Mouse (Mus musculus) testis, postnatal 10 days (tissue): Measurements from ENCODE around the gene Ctnna3.

Source experiments
- DNase-seq: peaks from one replicate; pipeline ENCODE4 v3.0.0; 2021; ENCODE audit warnings: low spot score

Gene Ctnna3

GRCm38 (mm10) chr10:63526027-63526426 is 96.1 kb downstream of the Ctnna3 start:
- no peak for DNase-seq

- no peak for DNase-seq
These were observed 102.5 kb downstream of the Ctnna3 start for GRCm38 (mm10) chr10:63532381-63532780.

DNA sequence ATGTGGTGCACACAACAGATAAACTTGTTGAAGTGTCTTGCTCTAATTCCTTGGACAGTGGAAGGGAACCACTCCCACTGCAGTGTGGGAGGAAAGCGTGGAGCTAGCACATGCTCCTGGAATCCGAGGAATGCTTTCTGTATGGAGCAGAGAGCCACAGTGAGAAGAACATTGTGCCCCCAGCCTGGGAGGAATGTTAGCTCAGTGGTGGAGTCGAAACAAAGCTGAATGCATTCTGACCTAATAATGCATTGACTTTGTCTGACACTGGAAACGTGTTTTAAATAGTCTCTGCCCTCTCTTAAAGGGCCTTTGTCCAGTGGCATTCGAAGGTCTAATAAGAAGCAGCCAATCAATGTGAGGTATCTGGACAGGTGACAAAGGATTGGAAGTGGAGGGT is 111.9 kb downstream of the Ctnna3 start:
- peak; percentile 63 for DNase-seq

GRCm38 (mm10) chr10:63542493-63542892 is 112.6 kb downstream of the Ctnna3 start:
- DNase-seq: no peak

DNA sequence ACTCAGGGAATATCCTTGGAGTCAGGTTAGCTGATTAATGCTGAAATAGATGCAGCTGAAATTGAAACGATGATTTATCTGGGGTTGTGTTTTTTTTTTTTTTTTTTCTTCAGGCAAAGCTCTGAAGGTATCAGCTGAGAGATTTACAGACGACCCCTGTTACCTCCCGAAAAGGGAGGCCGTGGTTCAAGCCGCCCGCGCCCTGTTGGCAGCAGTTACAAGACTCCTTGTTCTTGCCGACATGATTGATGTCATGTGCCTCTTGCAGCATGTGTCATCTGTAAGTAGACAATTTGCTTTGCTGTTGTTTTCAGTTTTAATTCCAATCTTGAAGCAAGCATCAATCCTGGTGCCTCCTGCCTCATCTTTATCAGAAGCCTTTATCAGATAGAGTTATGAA is 136.8 kb downstream of the Ctnna3 start:
- no peak for DNase-seq

DNA sequence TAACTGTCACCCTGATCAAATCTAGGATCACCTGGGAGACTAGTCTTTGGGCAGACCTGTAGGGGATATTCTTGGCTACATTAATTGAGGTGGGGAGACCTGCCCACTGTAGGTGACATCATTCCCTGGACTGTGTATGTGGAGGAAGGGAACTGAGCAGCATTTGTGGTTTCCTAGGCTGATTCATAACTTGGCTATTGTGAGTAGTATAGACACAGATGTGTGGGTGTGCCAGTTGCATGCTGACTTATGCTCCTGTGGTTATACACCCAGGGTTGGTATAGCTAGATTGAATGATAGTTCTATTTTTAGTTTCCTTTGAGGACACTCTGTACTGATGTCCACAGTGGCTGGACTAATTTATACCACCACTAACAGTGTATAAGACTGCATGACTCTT is 141.7 kb downstream of the Ctnna3 start:
- no peak for DNase-seq

DNA sequence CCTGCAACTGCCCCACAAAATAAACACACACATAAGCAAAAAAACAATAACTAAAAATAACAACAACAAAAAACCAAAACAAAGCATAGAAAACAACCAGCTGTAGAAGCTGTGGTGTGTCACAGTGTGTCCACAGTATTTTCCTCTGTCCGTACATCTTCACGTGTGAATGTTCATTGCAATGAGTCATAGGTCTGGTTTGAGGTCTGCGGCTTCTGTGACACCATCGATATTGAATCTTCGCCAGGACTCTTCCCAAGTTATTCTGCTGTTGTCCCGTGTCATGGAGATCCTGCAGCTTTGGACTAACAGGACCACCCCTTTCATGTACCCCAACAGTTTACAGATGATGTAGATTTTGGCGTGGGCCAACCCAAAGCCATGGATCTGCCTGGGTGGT is 143.0 kb downstream of the Ctnna3 start:
- DNase-seq: no peak

GRCm38 (mm10) chr10:63574100-63574609 is 144.3 kb downstream of the Ctnna3 start:
- peak; percentile 63 for DNase-seq

DNA sequence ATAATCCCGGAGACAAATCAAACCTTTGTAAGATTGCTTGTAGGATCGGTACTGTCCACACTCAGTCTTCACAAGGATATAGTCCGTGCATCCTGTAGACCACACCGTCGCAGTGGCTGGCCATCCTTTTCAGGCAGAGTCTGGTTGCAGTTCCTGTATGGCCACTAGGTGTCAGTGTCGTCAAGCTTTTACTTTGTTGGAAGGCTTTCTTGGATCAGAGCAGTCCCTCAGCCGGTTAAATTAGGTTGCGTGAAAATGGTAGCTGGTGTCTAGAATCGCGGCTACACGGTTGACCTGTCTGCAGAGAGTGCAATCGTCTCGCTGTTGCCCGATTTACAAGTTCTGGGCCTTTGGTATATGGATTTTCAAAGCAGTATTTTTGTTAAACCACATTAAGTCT is 152.7 kb downstream of the Ctnna3 start:
- DNase-seq: peak; percentile 88

DNA sequence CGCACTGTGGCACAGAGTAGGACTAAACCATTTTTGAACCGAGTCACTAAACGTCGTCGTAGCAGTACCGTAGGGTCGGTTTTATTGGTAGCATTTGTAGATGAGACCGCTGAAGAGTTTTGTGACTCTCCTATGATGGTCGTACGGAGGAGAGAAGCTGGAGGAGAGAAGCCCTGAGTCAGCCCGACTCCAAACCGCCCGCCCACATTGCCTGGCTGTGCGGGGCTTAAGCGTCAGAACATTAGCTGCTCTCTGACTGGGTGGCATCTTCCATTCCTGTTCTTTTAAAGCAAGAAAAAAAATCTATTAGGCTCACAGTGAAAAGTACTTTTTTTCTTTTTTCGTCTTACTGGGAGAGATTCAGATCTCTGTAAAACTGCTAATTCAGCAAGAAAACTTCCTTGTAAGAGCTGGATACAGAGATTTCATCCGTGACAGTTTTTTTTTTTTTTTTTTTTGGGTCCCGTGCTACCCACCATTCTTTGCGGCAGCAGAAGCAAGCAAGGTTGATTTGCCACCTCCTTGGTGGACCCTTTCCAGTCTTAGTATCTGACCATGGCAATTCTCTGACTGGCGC is 154.0 kb downstream of the Ctnna3 start:
- no peak for DNase-seq

- DNase-seq: no peak
These were observed 169.5 kb downstream of the Ctnna3 start for GRCm38 (mm10) chr10:63599417-63599816.

- DNase-seq: no peak
These were observed 171.3 kb downstream of the Ctnna3 start for GRCm38 (mm10) chr10:63601206-63601605.

- DNase-seq: no peak
These were observed 198.6 kb downstream of the Ctnna3 start for GRCm38 (mm10) chr10:63628546-63628945.

- no peak for DNase-seq
These were observed 204.0 kb downstream of the Ctnna3 start for GRCm38 (mm10) chr10:63633915-63634314.

- DNase-seq: no peak
These were observed 208.1 kb downstream of the Ctnna3 start for GRCm38 (mm10) chr10:63637987-63638386.

- DNase-seq: no peak
These were observed 217.4 kb downstream of the Ctnna3 start for GRCm38 (mm10) chr10:63647300-63647699.

GRCm38 (mm10) chr10:63650307-63650706 is 220.4 kb downstream of the Ctnna3 start:
- DNase-seq: no peak

- DNase-seq: no peak
These were observed 223.0 kb downstream of the Ctnna3 start for GRCm38 (mm10) chr10:63652887-63653286.

- no peak for DNase-seq
These were observed 223.7 kb downstream of the Ctnna3 start for GRCm38 (mm10) chr10:63653571-63653970.

GRCm38 (mm10) chr10:63654560-63654959 is 224.7 kb downstream of the Ctnna3 start:
- DNase-seq: no peak

- no peak for DNase-seq
These were observed 246.4 kb downstream of the Ctnna3 start for GRCm38 (mm10) chr10:63676343-63676742.

DNA sequence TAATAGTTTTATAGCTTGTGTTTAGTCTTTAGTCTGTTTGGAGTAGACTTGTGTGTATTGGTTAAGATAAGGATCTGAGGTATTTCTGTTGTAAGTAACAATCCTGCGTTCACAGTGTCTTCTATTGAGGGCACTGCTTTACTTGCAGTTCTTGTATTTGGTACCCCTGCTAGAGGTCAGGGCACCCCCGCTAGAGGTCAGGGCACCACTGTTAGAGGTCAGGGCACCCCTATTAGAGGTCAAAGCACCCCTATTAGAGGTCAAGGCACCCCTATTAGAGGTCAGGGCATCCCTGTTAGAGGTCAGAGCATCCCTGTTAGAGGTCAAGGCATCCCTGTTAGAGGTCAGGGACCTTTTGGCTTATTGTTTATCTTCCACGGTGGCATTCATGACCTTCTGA is 259.3 kb downstream of the Ctnna3 start:
- no peak for DNase-seq

DNA sequence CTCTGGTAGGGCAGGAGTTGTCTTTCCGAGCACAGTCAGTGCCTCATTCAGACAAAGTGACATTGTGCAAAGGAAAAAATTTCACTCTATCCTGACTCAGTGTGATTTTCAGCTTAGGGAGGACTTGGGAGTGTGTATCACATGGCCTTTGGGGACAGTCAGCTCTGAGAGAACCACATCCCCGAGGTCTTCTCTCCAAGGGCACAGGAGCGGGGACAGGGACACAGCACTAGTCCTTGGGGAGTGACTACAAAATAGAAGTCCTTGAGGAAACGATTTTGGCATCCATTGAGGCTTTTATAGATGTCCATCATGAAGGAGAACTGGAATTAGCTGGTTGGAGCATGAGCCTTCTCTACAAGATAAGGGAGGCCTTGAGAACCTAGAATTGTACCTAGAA is 259.8 kb downstream of the Ctnna3 start:
- no peak for DNase-seq

DNA sequence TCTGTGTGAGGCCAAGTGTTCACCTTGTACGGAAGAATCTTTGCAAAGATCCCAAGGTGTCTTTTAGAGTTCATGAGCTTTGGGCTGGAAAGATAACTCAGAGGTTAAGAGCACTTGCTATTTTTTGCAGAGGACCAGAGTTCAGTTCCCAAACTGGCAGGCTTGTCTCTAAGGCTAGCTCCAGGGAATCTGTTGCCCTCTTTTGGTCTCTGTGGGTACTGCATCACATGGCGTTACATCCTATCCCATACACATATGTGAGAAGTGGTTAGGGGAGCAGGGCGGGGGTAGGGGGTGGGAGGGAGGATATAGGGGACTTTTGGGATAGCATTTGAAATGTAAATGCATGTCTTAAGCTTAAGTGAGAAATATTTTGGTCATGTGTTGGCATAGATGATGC is 262.1 kb downstream of the Ctnna3 start:
- DNase-seq: peak; percentile 46
